ENCODE assay signal across 9 mouse cellular contexts in genomic region chr3:31459456-31459855, GRCm38 (mm10).
A peak's percentile ranks its signal among the peaks of the same experiment; 100 is the strongest.
DNase-seq lines count a peak whose midpoint lies in the region; ATAC-seq and TF ChIP-seq lines count a peak whose summit lies in the region.
"Had no signal": no experiment of that assay in that cellular context is flagged by ENCODE, and none has a peak within 500 bp of the region (broad histone marks: within the 10 kb centered on the region; RNA-seq: fewer than 3 reads in every experiment).

No protein-coding gene starts in this region.

- peak; percentile 52 for TF ChIP-seq CTCF in Patski (IDR thresholded peaks at IDR 0.05)

- in situ Hi-C loops in Patski (cut with MboI; ENCODE audit: low pct_unique_long_range_greater_than_20kb) = no loop called here

- peak; percentile 50 for DNase-seq in layer of hippocampus, adult 11-12 months (ENCODE audit: low spot score)
- DNase-seq in layer of hippocampus, adult 8-10 months (ENCODE audit: low spot score in 2 of 2) = no peak
- DNase-seq in Patski (ENCODE audit: low read depth, low spot score) = no peak
- DNase-seq in cerebellum, adult 18-20 months = peak; percentile 55 to 59
- peak; percentile 35 for DNase-seq in forelimb bud, embryonic 11.5 days (ENCODE audit: low read depth, low spot score)
- peak; percentile 48 for DNase-seq in limb, embryonic 10.5 days (ENCODE audit: low spot score)
- peak; percentile 23 to 55 for DNase-seq in right cerebral cortex, postnatal 10 days (ENCODE audit: low spot score in 2 of 2)
- no peak for DNase-seq in urinary bladder, postnatal 4 days (ENCODE audit: low spot score in 2 of 2)

- CTCF ChIA-PET in Patski (lab: Charles Lee) = interaction anchor here (0.9 to 1.3 kb wide), 6 partner anchors 10 to 203 kb away, joined by 3 to 4 read pairs (median 3); no protein-coding TSS in a partner anchor

- WGBS in limb, embryonic 10.5 days = 73% methylated on average over 5 of the region's 5 CpGs

- no peak overlapping the region for H3K27ac ChIP-seq in limb, embryonic 10.5 days
- H3K27ac ChIP-seq: embryonic facial prominence, embryonic 13.5 days had no signal

- ATAC-seq in Patski = no peak

- POLR2A ChIA-PET in Patski (lab: Charles Lee) = no interaction called here

- H3K9me3 ChIP-seq in limb, embryonic 10.5 days (replicated peaks) = no peaks in the 10 kb centered on the region
- H3K9me3 ChIP-seq: embryonic facial prominence, embryonic 13.5 days had no signal

- no peaks in the 10 kb centered on the region for H3K4me1 ChIP-seq in limb, embryonic 10.5 days
- H3K4me1 ChIP-seq: embryonic facial prominence, embryonic 13.5 days had no signal

- H3K36me3 ChIP-seq in limb, embryonic 10.5 days = no peaks in the 10 kb centered on the region
- H3K36me3 ChIP-seq: embryonic facial prominence, embryonic 13.5 days had no signal

- no peak overlapping the region for H3K4me3 ChIP-seq in limb, embryonic 10.5 days
- H3K4me3 ChIP-seq: embryonic facial prominence, embryonic 13.5 days had no signal

- H3K27me3 ChIP-seq in Patski = no peaks in the 10 kb centered on the region
- H3K27me3 ChIP-seq in limb, embryonic 10.5 days (ENCODE audit: low read depth, poor library complexity, severe bottlenecking) = no peaks in the 10 kb centered on the region
- H3K27me3 ChIP-seq: embryonic facial prominence, embryonic 13.5 days had no signal

Comparison
In these comparisons a context has a peak if more than half of its experiments do, and no peak if none do; other contexts are left out.
1. DNase-seq: peak in layer of hippocampus, adult 11-12 months (single experiment), cerebellum, adult 18-20 months (2 of 2), forelimb bud, embryonic 11.5 days (single experiment), limb, embryonic 10.5 days (single experiment) and right cerebral cortex, postnatal 10 days (2 of 2); none in layer of hippocampus, adult 8-10 months (0 of 2), Patski (single experiment) and urinary bladder, postnatal 4 days (0 of 2).